Mouse (Mus musculus): ENCODE results near the gene Adamts17. TPM values are rescaled to one million over a fixed set of nuclear protein-coding genes. Genes with fewer than 3 reads are reported as not detected.
A peak's percentile ranks its signal among the peaks of the same experiment; 100 is the strongest.

Adamts17 gene
- polyA plus RNA-seq, 1 experiment from 2014 or later = 3.4 TPM

GRCm38 (mm10) chr7:67019937-67020336, 180.4 kb downstream of the Adamts17 start:
- Histone ChIP-seq H3K4me2 (ENCODE audit: low read length) (no peak overlapping the region), H3K4me1 (ENCODE audit: control insufficient read depth, insufficient read depth, low read length) (no peaks in the 10 kb centered on the region), H3K4me3 (ENCODE audit: low read depth, low read length) (no peak overlapping the region), H3K27ac (ENCODE audit: low read length) (no peak overlapping the region), H3K27me3 (ENCODE audit: control insufficient read depth, insufficient read depth, low read depth, low read length) (no peaks in the 10 kb centered on the region), H3K9me3 (replicated peaks; ENCODE audit: control insufficient read depth, low read length, poor library complexity, severe bottlenecking) (no peaks in the 10 kb centered on the region), H3K36me3 (ENCODE audit: control insufficient read depth, insufficient read depth, low read length) (no peaks in the 10 kb centered on the region), H3K9ac (ENCODE audit: low read depth, low read length) (no peak overlapping the region)
- 86% methylated on average over 3 of the region's 3 CpGs for WGBS
- ATAC-seq = no peak

GRCm38 (mm10) chr7:67026114-67027070, 186.9 kb downstream of the Adamts17 start:
- Histone ChIP-seq H3K36me3 (ENCODE audit: control insufficient read depth, insufficient read depth, low read length) (no peaks in the 10 kb centered on the region), H3K4me2 (ENCODE audit: low read length) (no peak overlapping the region), H3K4me3 (ENCODE audit: low read depth, low read length) (no peak overlapping the region), H3K9me3 (replicated peaks; ENCODE audit: control insufficient read depth, low read length, poor library complexity, severe bottlenecking) (no peaks in the 10 kb centered on the region), H3K27ac (ENCODE audit: low read length) (no peak overlapping the region), H3K4me1 (ENCODE audit: control insufficient read depth, insufficient read depth, low read length) (no peaks in the 10 kb centered on the region), H3K27me3 (ENCODE audit: control insufficient read depth, insufficient read depth, low read depth, low read length) (no peaks in the 10 kb centered on the region), H3K9ac (ENCODE audit: low read depth, low read length) (no peak overlapping the region)
- 84% methylated on average over 20 of the region's 20 CpGs for WGBS
- ATAC-seq = no peak

- H3K4me2 ChIP-seq (ENCODE audit: low read length) = no peak overlapping the region
- no peaks in the 10 kb centered on the region for H3K27me3 ChIP-seq (ENCODE audit: control insufficient read depth, insufficient read depth, low read depth, low read length)
- WGBS = 93% methylated on average over 8 of the region's 8 CpGs
- ATAC-seq = no peak
- no peaks in the 10 kb centered on the region for H3K36me3 ChIP-seq (ENCODE audit: control insufficient read depth, insufficient read depth, low read length)
- H3K9ac ChIP-seq (ENCODE audit: low read depth, low read length) = no peak overlapping the region
- no peak overlapping the region for H3K27ac ChIP-seq (ENCODE audit: low read length)
- H3K4me3 ChIP-seq (ENCODE audit: low read depth, low read length) = no peak overlapping the region
- H3K4me1 ChIP-seq (ENCODE audit: control insufficient read depth, insufficient read depth, low read length) = no peaks in the 10 kb centered on the region
- no peaks in the 10 kb centered on the region for H3K9me3 ChIP-seq (replicated peaks; ENCODE audit: control insufficient read depth, low read length, poor library complexity, severe bottlenecking)
Observed at GRCm38 (mm10) chr7:67027216-67027615, 187.7 kb downstream of the Adamts17 start.

- H3K27me3 ChIP-seq (ENCODE audit: control insufficient read depth, insufficient read depth, low read depth, low read length) = no peaks in the 10 kb centered on the region
- ATAC-seq = no peak
- WGBS = 96% methylated on average over 5 of the region's 5 CpGs
- H3K27ac ChIP-seq (ENCODE audit: low read length) = no peak overlapping the region
- H3K9me3 ChIP-seq (replicated peaks; ENCODE audit: control insufficient read depth, low read length, poor library complexity, severe bottlenecking) = no peaks in the 10 kb centered on the region
- H3K4me3 ChIP-seq (ENCODE audit: low read depth, low read length) = no peak overlapping the region
- H3K4me1 ChIP-seq (ENCODE audit: control insufficient read depth, insufficient read depth, low read length) = no peaks in the 10 kb centered on the region
- no peaks in the 10 kb centered on the region for H3K36me3 ChIP-seq (ENCODE audit: control insufficient read depth, insufficient read depth, low read length)
- no peak overlapping the region for H3K4me2 ChIP-seq (ENCODE audit: low read length)
- H3K9ac ChIP-seq (ENCODE audit: low read depth, low read length) = no peak overlapping the region
Observed at GRCm38 (mm10) chr7:67027696-67028095, 188.2 kb downstream of the Adamts17 start.

GRCm38 (mm10) chr7:67028902-67029301, 189.4 kb downstream of the Adamts17 start:
- no peak for ATAC-seq
- no peaks in the 10 kb centered on the region for H3K36me3 ChIP-seq (ENCODE audit: control insufficient read depth, insufficient read depth, low read length)
- no peak overlapping the region for H3K9ac ChIP-seq (ENCODE audit: low read depth, low read length)
- H3K27ac ChIP-seq (ENCODE audit: low read length) = no peak overlapping the region
- H3K27me3 ChIP-seq (ENCODE audit: control insufficient read depth, insufficient read depth, low read depth, low read length) = no peaks in the 10 kb centered on the region
- no peak overlapping the region for H3K4me2 ChIP-seq (ENCODE audit: low read length)
- no peak overlapping the region for H3K4me3 ChIP-seq (ENCODE audit: low read depth, low read length)
- H3K9me3 ChIP-seq (replicated peaks; ENCODE audit: control insufficient read depth, low read length, poor library complexity, severe bottlenecking) = no peaks in the 10 kb centered on the region
- 68% methylated on average over 4 of the region's 4 CpGs for WGBS
- H3K4me1 ChIP-seq (ENCODE audit: control insufficient read depth, insufficient read depth, low read length) = no peaks in the 10 kb centered on the region

GRCm38 (mm10) chr7:67029481-67029880, 189.9 kb downstream of the Adamts17 start:
- no peak for ATAC-seq
- Histone ChIP-seq H3K27me3 (ENCODE audit: control insufficient read depth, insufficient read depth, low read depth, low read length) (no peaks in the 10 kb centered on the region), H3K4me1 (ENCODE audit: control insufficient read depth, insufficient read depth, low read length) (no peaks in the 10 kb centered on the region), H3K9ac (ENCODE audit: low read depth, low read length) (no peak overlapping the region), H3K9me3 (replicated peaks; ENCODE audit: control insufficient read depth, low read length, poor library complexity, severe bottlenecking) (no peaks in the 10 kb centered on the region), H3K27ac (ENCODE audit: low read length) (no peak overlapping the region), H3K36me3 (ENCODE audit: control insufficient read depth, insufficient read depth, low read length) (no peaks in the 10 kb centered on the region), H3K4me3 (ENCODE audit: low read depth, low read length) (no peak overlapping the region), H3K4me2 (ENCODE audit: low read length) (no peak overlapping the region)
- WGBS = 96% methylated on average over 14 of the region's 14 CpGs

- Histone ChIP-seq H3K27ac (ENCODE audit: low read length) (no peak overlapping the region), H3K9ac (ENCODE audit: low read depth, low read length) (no peak overlapping the region), H3K4me2 (ENCODE audit: low read length) (no peak overlapping the region), H3K9me3 (replicated peaks; ENCODE audit: control insufficient read depth, low read length, poor library complexity, severe bottlenecking) (no peaks in the 10 kb centered on the region), H3K27me3 (ENCODE audit: control insufficient read depth, insufficient read depth, low read depth, low read length) (no peaks in the 10 kb centered on the region), H3K36me3 (ENCODE audit: control insufficient read depth, insufficient read depth, low read length) (no peaks in the 10 kb centered on the region), H3K4me1 (ENCODE audit: control insufficient read depth, insufficient read depth, low read length) (no peaks in the 10 kb centered on the region), H3K4me3 (ENCODE audit: low read depth, low read length) (no peak overlapping the region)
- 91% methylated on average over 2 of the region's 2 CpGs for WGBS
- ATAC-seq = peak; percentile 17; the same call in 1 of the 2 replicates
Observed at GRCm38 (mm10) chr7:67031284-67031683, 191.7 kb downstream of the Adamts17 start.

GRCm38 (mm10) chr7:67032616-67033015, 193.1 kb downstream of the Adamts17 start:
- H3K27ac ChIP-seq (ENCODE audit: low read length) = no peak overlapping the region
- no peak overlapping the region for H3K4me2 ChIP-seq (ENCODE audit: low read length)
- ATAC-seq = no peak
- H3K9me3 ChIP-seq (replicated peaks; ENCODE audit: control insufficient read depth, low read length, poor library complexity, severe bottlenecking) = no peaks in the 10 kb centered on the region
- no peak overlapping the region for H3K9ac ChIP-seq (ENCODE audit: low read depth, low read length)
- H3K4me1 ChIP-seq (ENCODE audit: control insufficient read depth, insufficient read depth, low read length) = no peaks in the 10 kb centered on the region
- no peaks in the 10 kb centered on the region for H3K27me3 ChIP-seq (ENCODE audit: control insufficient read depth, insufficient read depth, low read depth, low read length)
- H3K4me3 ChIP-seq (ENCODE audit: low read depth, low read length) = no peak overlapping the region
- no peaks in the 10 kb centered on the region for H3K36me3 ChIP-seq (ENCODE audit: control insufficient read depth, insufficient read depth, low read length)

- no peak overlapping the region for H3K27ac ChIP-seq (ENCODE audit: low read length)
- ATAC-seq = no peak
- no peaks in the 10 kb centered on the region for H3K36me3 ChIP-seq (ENCODE audit: control insufficient read depth, insufficient read depth, low read length)
- no peak overlapping the region for H3K4me2 ChIP-seq (ENCODE audit: low read length)
- no peaks in the 10 kb centered on the region for H3K4me1 ChIP-seq (ENCODE audit: control insufficient read depth, insufficient read depth, low read length)
- H3K4me3 ChIP-seq (ENCODE audit: low read depth, low read length) = no peak overlapping the region
- no peaks in the 10 kb centered on the region for H3K27me3 ChIP-seq (ENCODE audit: control insufficient read depth, insufficient read depth, low read depth, low read length)
- H3K9ac ChIP-seq (ENCODE audit: low read depth, low read length) = no peak overlapping the region
- WGBS = 81% methylated on average over 2 of the region's 2 CpGs
- no peaks in the 10 kb centered on the region for H3K9me3 ChIP-seq (replicated peaks; ENCODE audit: control insufficient read depth, low read length, poor library complexity, severe bottlenecking)
Observed at GRCm38 (mm10) chr7:67034369-67034768, 194.8 kb downstream of the Adamts17 start.
